Mouse (Mus musculus): ENCODE data around the gene Ccdc187. TPM values are rescaled to one million over a fixed set of nuclear protein-coding genes. Genes with fewer than 3 reads are reported as not detected.
A peak's percentile ranks its signal among the peaks of the same experiment; 100 is the strongest.

Ccdc187 gene
- polyA plus RNA-seq, 1 experiment from 2014 or later, result not detected

DNA sequence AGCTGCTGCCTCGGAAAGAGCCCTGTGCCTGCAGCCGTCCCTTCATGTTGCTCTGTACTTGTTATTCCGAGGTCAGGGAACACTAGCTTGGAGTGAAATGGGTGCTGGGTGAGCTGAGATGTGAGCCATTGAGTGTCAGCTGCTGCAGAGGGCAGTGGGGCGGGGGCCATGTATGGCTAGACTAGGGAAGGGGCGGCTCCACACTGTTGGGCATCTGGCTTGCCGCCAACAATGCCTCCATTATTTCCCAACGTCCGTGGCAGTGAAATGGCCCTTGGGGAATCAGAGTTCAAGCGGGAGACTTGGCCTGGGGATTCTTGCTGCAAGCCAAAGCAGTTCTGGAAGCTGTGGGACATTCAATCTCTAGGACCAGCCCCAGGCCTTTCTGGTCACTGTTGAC, 86.8 kb downstream of the Ccdc187 start:
- H3K36me3 ChIP-seq, result peaks cover 32% of the 10 kb centered on the region
- H3K9me3 ChIP-seq, result no peaks in the 10 kb centered on the region
- 12% methylated on average over 9 of the region's 9 CpGs for WGBS
- H3K4me2 ChIP-seq, result no peak overlapping the region
- H3K27me3 ChIP-seq, result peaks cover 60% of the 10 kb centered on the region
- no peak overlapping the region for H3K4me3 ChIP-seq (replicated peaks)
- no peak for ATAC-seq (ENCODE audit: insufficient number of reproducible peaks, insufficient read depth, low FRiP score, low TSS enrichment, low read depth)
- H3K27ac ChIP-seq, result no peak overlapping the region
- H3K9ac ChIP-seq (replicated peaks), result no peak overlapping the region
- peaks cover 19% of the 10 kb centered on the region for H3K4me1 ChIP-seq (replicated peaks)

DNA sequence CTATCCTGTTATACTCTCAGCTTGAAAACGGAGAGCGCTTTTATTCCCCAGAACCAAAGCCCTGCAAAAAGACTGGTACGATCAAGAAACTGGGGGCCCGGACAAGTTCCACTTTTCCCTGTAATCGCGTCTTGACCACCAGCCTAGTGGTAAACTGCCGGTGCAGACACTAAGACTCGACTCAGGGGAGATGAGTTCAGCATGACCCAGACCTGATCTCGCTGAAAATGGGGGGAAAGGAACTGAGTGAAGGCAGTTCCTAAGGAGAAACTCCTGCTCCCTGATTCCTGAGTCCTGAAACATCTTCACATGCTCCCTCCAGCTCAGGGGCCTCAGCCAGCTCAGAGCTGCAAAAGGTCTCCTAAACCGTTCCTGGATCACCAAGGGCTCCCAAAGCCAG, 88.6 kb downstream of the Ccdc187 start:
- H3K27ac ChIP-seq, result no peak overlapping the region
- H3K4me1 ChIP-seq (replicated peaks), result peaks cover 25% of the 10 kb centered on the region
- H3K36me3 ChIP-seq, result peaks cover 14% of the 10 kb centered on the region
- 10% methylated on average over 10 of the region's 10 CpGs for WGBS
- no peaks in the 10 kb centered on the region for H3K9me3 ChIP-seq
- no peak overlapping the region for H3K9ac ChIP-seq (replicated peaks)
- no peak for ATAC-seq (ENCODE audit: insufficient number of reproducible peaks, insufficient read depth, low FRiP score, low TSS enrichment, low read depth)
- no peak overlapping the region for H3K4me3 ChIP-seq (replicated peaks)
- no peak overlapping the region for H3K4me2 ChIP-seq
- peaks cover 78% of the 10 kb centered on the region for H3K27me3 ChIP-seq

DNA sequence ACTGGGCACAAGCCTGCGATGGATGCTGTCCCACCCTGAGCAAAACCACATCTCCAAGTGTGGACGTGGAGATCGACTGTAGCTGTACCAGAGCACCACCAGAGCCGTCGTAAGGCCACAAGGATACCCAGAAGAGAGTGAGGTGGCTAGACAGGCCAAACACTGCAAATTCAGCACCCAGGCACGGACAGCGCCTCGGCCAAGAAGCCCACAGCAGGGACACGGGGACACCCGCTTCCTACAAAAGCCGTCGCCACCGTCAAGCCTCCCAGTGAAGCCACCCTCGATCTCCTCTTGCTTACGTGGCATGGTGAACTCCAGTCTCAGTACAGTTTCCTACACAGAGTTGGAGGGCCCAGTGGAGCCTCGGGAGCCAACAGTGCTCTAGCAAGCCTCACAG, 89.2 kb downstream of the Ccdc187 start:
- ATAC-seq (ENCODE audit: insufficient number of reproducible peaks, insufficient read depth, low FRiP score, low TSS enrichment, low read depth), result no peak
- Histone ChIP-seq H3K27me3 (peaks cover 85% of the 10 kb centered on the region), H3K27ac (no peak overlapping the region), H3K4me1 (replicated peaks) (peaks cover 25% of the 10 kb centered on the region), H3K36me3 (peaks cover 7% of the 10 kb centered on the region), H3K9ac (replicated peaks) (no peak overlapping the region), H3K4me2 (no peak overlapping the region), H3K4me3 (replicated peaks) (no peak overlapping the region), H3K9me3 (no peaks in the 10 kb centered on the region)
- WGBS, result 1% methylated on average over 16 of the region's 16 CpGs

DNA sequence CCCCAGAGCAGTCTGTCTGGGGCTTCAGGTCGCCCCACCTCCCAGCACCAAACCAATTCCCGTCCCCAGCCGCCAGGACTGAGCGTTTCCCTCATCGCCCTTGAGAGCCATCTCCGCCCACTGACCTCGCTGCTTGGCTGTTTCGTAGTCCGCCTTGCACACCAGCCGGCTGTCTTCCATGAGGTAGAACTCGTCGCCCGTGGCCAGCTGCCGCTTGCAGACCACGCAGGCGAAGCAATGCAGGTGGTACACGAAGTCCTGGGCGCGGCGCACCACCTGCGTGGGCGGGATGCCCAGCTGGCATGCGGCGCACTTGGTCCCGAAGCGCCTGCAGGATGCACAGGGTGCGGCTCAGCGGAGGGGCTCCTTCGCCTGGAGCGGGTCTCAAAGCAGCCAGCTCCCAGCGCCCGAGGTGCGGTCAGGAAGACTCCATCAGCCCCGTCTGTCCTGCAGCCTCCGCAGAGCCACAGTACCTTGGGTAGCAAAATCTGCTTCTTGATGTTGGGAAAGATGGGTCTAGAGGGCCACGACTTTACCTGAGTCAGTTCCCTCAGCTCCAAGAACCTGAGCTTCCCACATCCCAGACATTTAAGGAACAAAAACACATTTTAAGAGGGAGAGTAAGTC, 91.4 kb downstream of the Ccdc187 start:
- H3K4me1 ChIP-seq (replicated peaks), result peaks cover 33% of the 10 kb centered on the region
- no peak for ATAC-seq (ENCODE audit: insufficient number of reproducible peaks, insufficient read depth, low FRiP score, low TSS enrichment, low read depth)
- no peak overlapping the region for H3K9ac ChIP-seq (replicated peaks)
- no peaks in the 10 kb centered on the region for H3K36me3 ChIP-seq
- no peak overlapping the region for H3K4me3 ChIP-seq (replicated peaks)
- H3K27me3 ChIP-seq, result peaks cover 100% of the 10 kb centered on the region
- under 1% methylated on average over 36 of the region's 36 CpGs for WGBS
- no peaks in the 10 kb centered on the region for H3K9me3 ChIP-seq
- H3K4me2 ChIP-seq, result no peak overlapping the region
- H3K27ac ChIP-seq, result no peak overlapping the region

DNA sequence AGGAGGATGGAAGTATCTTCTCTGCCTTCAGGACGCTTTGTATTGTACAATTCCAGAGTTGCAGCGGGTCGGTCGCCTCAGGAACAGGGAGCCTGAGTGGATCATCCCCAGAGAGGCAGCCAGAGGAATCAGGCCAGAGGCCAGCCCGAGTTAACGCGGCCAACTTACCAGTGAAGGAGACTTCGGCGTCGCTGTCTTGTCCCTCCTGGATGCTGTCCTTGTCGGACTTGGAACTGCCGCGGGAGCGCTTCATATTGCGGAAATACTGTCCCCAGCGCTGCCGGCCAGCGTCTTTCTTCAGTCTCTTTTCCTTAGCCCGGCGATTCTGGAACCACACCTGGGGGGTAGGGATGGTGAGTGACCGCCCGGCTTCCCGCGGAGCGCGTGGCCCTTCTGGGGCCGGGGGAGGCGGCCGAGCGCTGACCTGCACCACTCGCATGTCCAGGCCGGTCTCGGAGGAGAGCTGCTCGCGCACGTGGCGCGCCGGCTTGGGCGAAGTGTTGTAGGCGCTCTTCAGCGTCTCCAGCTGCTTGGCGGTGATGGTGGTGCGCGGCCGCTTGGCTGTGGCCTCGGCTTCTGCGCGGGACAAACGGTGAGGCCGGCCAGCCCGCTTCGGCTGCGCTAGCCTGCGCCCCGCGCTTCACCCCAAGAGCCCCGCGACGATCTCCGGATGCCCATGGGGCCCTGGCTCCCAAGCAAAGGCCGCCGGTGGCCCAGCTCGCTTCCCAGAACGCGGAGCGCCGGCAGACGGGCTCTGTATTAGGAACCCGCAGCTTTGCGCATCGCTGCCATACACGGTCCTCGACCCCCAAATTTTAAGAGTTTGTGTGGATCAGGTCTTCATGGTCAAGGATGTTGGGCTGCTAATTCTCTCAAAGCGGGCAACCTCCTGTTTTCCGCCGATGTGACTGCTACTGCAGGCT, 92.2 kb downstream of the Ccdc187 start:
- no peak for ATAC-seq (ENCODE audit: insufficient number of reproducible peaks, insufficient read depth, low FRiP score, low TSS enrichment, low read depth)
- Histone ChIP-seq H3K27ac (no peak overlapping the region), H3K27me3 (peaks cover 100% of the 10 kb centered on the region), H3K4me2 (peak overlapping the region; percentile 21; the same call in 1 of the 2 replicates), H3K4me3 (replicated peaks) (peak overlapping the region; percentile 17), H3K36me3 (no peaks in the 10 kb centered on the region), H3K9ac (replicated peaks) (no peak overlapping the region), H3K9me3 (no peaks in the 10 kb centered on the region), H3K4me1 (replicated peaks) (peaks cover 31% of the 10 kb centered on the region)
- 1% methylated on average over 77 of the region's 77 CpGs for WGBS

DNA sequence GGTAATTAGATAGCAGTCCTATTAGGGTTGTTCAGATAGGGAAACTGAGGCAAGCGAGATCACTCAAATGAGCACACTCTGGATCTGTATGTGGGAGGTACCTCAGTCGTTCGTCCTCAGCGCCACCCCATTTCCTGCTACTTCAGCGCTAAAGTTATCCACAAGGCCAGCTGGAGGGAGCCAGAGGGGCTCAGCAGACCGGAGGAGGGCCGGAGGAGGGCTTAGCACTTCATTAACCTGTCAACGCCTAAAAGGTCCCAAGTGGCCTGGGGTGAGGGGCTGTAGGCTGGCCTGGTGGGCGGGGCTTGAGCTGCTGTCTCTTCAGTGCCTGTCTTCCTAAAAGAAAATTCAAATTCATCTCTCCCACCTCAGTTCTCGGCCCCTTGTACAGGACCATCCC, 95.9 kb downstream of the Ccdc187 start:
- H3K4me3 ChIP-seq (replicated peaks), result peak overlapping the region; percentile 21
- no peak overlapping the region for H3K9ac ChIP-seq (replicated peaks)
- H3K36me3 ChIP-seq, result no peaks in the 10 kb centered on the region
- peak; percentile 50; the same call in 1 of the 2 replicates for ATAC-seq (ENCODE audit: insufficient number of reproducible peaks, insufficient read depth, low FRiP score, low TSS enrichment, low read depth)
- no peaks in the 10 kb centered on the region for H3K9me3 ChIP-seq
- no peak overlapping the region for H3K27ac ChIP-seq
- WGBS, result under 1% methylated on average over 10 of the region's 10 CpGs
- H3K4me1 ChIP-seq (replicated peaks), result peaks cover 32% of the 10 kb centered on the region
- H3K27me3 ChIP-seq, result peaks cover 100% of the 10 kb centered on the region
- H3K4me2 ChIP-seq, result peak overlapping the region; percentile 43

DNA sequence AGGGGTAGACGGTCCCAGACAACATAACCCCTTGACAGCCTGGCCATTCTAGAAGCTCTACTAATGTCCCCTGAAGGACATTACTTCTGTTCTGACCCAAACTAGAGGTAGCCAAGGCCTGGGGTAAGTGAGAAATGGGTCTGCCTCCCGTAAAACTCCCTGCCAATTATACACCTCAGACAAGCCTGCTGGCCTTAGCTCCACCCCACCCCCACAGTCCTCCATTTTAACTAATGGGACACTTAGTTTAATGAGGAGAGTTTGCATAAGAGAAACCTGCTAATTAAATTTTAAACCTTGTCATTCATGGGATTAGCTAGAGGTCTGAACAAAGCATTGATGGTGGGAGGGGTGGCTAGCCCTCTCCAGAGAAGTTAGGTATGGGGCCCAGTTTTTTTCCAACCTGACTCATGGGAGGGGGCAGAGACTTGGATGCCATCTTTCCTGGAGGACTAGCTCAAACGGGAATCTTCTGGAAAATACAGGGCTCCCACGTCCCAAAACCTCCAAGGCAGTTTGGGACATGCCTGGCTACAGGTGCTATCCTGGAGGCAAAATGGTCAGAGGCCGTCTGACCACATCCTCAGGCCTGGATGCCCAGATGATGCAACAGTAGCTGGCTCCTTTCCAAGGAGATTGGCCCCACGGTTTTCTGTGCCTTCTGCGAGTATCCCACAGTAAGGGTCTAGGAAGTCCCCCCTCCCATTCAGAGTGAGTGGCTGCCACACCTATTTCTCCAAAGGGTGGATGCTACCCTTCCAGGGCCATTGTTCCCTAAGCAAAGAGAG, 99.6 kb downstream of the Ccdc187 start:
- H3K4me2 ChIP-seq, result no peak overlapping the region
- no peaks in the 10 kb centered on the region for H3K9me3 ChIP-seq
- 33% methylated on average over 7 of the region's 7 CpGs for WGBS
- no peak overlapping the region for H3K4me3 ChIP-seq (replicated peaks)
- no peak for ATAC-seq (ENCODE audit: insufficient number of reproducible peaks, insufficient read depth, low FRiP score, low TSS enrichment, low read depth)
- no peaks in the 10 kb centered on the region for H3K36me3 ChIP-seq
- peaks cover 24% of the 10 kb centered on the region for H3K4me1 ChIP-seq (replicated peaks)
- peaks cover 100% of the 10 kb centered on the region for H3K27me3 ChIP-seq
- H3K27ac ChIP-seq, result no peak overlapping the region
- no peak overlapping the region for H3K9ac ChIP-seq (replicated peaks)

Other genes with a start within 250 kb of the Ccdc187 start
- 4.7 TPM in 2 replicates for gene Nacc2, start 171.3 kb downstream of the Ccdc187 start, polyA plus RNA-seq (2016; fragmentation: Nextera tagmentation; extraction: Ambion mirVana)
- gene Lhx3, start 86.3 kb downstream of the Ccdc187 start, polyA plus RNA-seq (2016; fragmentation: Nextera tagmentation; extraction: Ambion mirVana), result not detected in 2 replicates
- gene Qsox2, start 57.0 kb downstream of the Ccdc187 start, polyA plus RNA-seq (2016; fragmentation: Nextera tagmentation; extraction: Ambion mirVana), result 16.1 TPM in 2 replicates
- gene Gpsm1, start 21.0 kb upstream of the Ccdc187 start, polyA plus RNA-seq (2016; fragmentation: Nextera tagmentation; extraction: Ambion mirVana), result 73.4 and 74.1 TPM in 2 replicates
- 32.2 and 32.5 TPM in 2 replicates for gene Dnlz, start 57.6 kb upstream of the Ccdc187 start, polyA plus RNA-seq (2016; fragmentation: Nextera tagmentation; extraction: Ambion mirVana)
- 0.50 and 0.51 TPM in 2 replicates for gene Card9, start 66.4 kb upstream of the Ccdc187 start, polyA plus RNA-seq (2016; fragmentation: Nextera tagmentation; extraction: Ambion mirVana)
- gene Snapc4, start 86.1 kb upstream of the Ccdc187 start, polyA plus RNA-seq (2016; fragmentation: Nextera tagmentation; extraction: Ambion mirVana), result 36.7 and 39.4 TPM in 2 replicates
- 170 TPM in 2 replicates for gene Entr1, start 94.8 kb upstream of the Ccdc187 start, polyA plus RNA-seq (2016; fragmentation: Nextera tagmentation; extraction: Ambion mirVana)
- 116 TPM in 2 replicates for gene Pmpca, start 94.8 kb upstream of the Ccdc187 start, polyA plus RNA-seq (2016; fragmentation: Nextera tagmentation; extraction: Ambion mirVana)
- 29.1 and 30.3 TPM in 2 replicates for gene Inpp5e, start 114.6 kb upstream of the Ccdc187 start, polyA plus RNA-seq (2016; fragmentation: Nextera tagmentation; extraction: Ambion mirVana)
- gene Sec16a, start 150.7 kb upstream of the Ccdc187 start, polyA plus RNA-seq (2016; fragmentation: Nextera tagmentation; extraction: Ambion mirVana), result 25.6 and 33.0 TPM in 2 replicates
- 13.7 and 14.0 TPM in 2 replicates for gene Notch1, start 222.1 kb upstream of the Ccdc187 start, polyA plus RNA-seq (2016; fragmentation: Nextera tagmentation; extraction: Ambion mirVana)

Measured in limb, embryonic 12.5 days (tissue).